Mouse (Mus musculus) limb, embryonic 15.5 days (tissue): Measurements from ENCODE around the gene Rimkla. TPM values are rescaled to one million over a fixed set of nuclear protein-coding genes. Genes with fewer than 3 reads are reported as not detected.

ENCODE experiments used
- ATAC-seq: fragments of 200-750 bp; cut with Nextera tagmentation; 2 replicates; pipeline ENCODE4 v1.8.0; 2017; ENCODE audit warnings: low read depth, moderate TSS enrichment; ENCODE audit not compliant: insufficient number of reproducible peaks, low FRiP score, low TSS enrichment
- H3K27ac ChIP-seq: fragments of 300-500 bp; sonication (generic); 2 replicates; pipeline ENCODE4 v1.5.1; 2015; ENCODE audit warnings: moderate library complexity, mild to moderate bottlenecking, inconsistent platforms
- H3K27me3 ChIP-seq: fragments of 300-500 bp; sonication (generic); 2 replicates; pipeline ENCODE4 v1.6.1; 2015; ENCODE audit warnings: inconsistent platforms
- H3K36me3 ChIP-seq: fragments of 300-500 bp; sonication (generic); 2 replicates; pipeline ENCODE4 v1.6.1; 2015; ENCODE audit warnings: inconsistent platforms
- H3K4me1 ChIP-seq: fragments of 300-500 bp; sonication (generic); 2 replicates; pipeline ENCODE4 v1.6.1; 2015; ENCODE audit warnings: inconsistent platforms
- H3K4me2 ChIP-seq: fragments of 300-500 bp; sonication (generic); 2 replicates; pipeline ENCODE4 v1.6.1; 2015; ENCODE audit warnings: mild to moderate bottlenecking, inconsistent platforms
- H3K4me3 ChIP-seq: fragments of 300-500 bp; sonication (generic); 2 replicates; pipeline ENCODE4 v1.5.1; 2015; ENCODE audit warnings: mild to moderate bottlenecking, inconsistent platforms
- H3K9ac ChIP-seq: fragments of 300-500 bp; sonication (generic); 2 replicates; pipeline ENCODE4 v1.6.1; 2015; ENCODE audit warnings: inconsistent platforms
- H3K9me3 ChIP-seq: fragments of 300-500 bp; sonication (generic); 2 replicates; pipeline ENCODE4 v1.6.1; 2016; ENCODE audit warnings: inconsistent platforms
- WGBS: fragments of 180-500 bp; shearing (Covaris S2); methylation state at CpG from one replicate; pipeline ENCODE4 v1.1.7; 2015; 5-methylcytosine and 5-hydroxymethylcytosine counted together
- polyA plus RNA-seq: library from polyadenylated mRNA; unstranded; fragments of >200 nt; fragmentation: Nextera tagmentation; extraction: Ambion mirVana; gene quantifications from 2 replicates; pipeline ENCODE4 v1.2.1, GENCODE M21; 2015

Rimkla gene
- polyA plus RNA-seq, 1 experiment from 2014 or later: 0.56 TPM

DNA sequence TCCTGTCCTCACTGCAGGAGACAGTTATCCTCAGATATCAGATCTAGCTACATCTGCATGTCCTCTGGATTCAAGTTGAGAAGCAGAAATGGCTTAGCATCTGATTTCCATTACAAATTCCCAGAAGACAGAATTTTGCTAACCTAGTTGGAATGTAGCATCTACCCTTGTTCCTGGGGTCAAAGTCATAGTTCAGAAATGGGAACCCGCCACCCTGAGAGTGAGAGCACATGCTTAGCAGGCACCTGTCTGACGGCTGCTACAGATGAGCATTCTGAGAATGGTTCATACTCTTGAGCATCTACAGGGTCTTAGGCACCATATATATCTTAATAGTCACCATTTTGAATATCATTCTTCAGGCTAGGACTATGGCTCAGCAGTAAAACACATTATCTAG lies 54.5 kb downstream of the Rimkla start:
- Histone ChIP-seq H3K9me3 (no peaks in the 10 kb centered on the region), H3K9ac (no peak overlapping the region), H3K27ac (no peak overlapping the region), H3K27me3 (no peaks in the 10 kb centered on the region), H3K4me2 (no peak overlapping the region), H3K4me3 (no peak overlapping the region), H3K4me1 (peaks cover 5% of the 10 kb centered on the region; the same call in 1 of the 2 replicates), H3K36me3 (no peaks in the 10 kb centered on the region)
- no peak for ATAC-seq
- WGBS: 69% methylated on average over 2 of the region's 2 CpGs

DNA sequence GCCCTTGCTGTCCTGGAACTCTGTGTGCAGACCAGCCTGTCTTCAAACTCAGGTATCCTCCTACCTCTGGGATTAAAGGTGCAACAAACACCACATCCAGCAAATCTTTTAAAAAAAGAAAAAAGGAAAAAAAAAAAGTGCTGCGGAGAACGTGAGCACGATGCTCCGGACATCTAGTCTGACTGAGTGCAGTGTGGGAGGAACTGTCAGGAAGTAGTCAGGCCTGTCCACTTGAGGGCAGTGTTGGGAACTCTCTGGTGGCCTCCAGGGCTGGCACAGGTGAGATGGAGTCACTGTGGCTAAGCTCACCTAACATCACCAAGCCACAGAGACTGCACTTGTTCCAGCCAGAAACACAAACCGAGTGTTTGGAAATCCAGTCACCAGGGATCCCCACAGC lies 61.8 kb downstream of the Rimkla start:
- no peak for ATAC-seq
- H3K4me2 ChIP-seq: no peak overlapping the region
- H3K9me3 ChIP-seq: no peaks in the 10 kb centered on the region
- H3K36me3 ChIP-seq: no peaks in the 10 kb centered on the region
- 33% methylated on average over 5 of the region's 5 CpGs for WGBS
- no peak overlapping the region for H3K4me3 ChIP-seq
- H3K9ac ChIP-seq: no peak overlapping the region
- H3K27ac ChIP-seq: no peak overlapping the region
- H3K4me1 ChIP-seq: no peaks in the 10 kb centered on the region
- no peaks in the 10 kb centered on the region for H3K27me3 ChIP-seq

DNA sequence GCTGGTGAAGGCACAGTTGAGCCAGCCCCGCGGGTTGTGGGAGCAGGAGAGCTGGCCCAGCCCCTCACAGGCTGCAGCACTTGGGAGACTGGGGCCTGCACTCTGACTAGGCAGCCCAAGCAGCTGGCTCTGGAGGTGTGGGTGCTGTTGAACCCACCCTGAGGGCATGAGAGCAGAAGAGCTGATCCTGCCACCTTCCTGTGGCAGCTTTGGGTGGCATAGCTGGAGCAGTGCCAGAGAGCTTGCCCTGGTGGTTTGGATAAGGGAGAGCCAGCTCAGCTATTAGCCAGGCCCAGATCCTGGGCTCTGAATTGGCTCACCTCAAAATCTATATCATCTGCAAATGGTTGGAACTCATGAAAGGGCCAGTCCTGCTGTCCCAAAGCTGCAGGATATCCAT lies 64.7 kb downstream of the Rimkla start:
- H3K27ac ChIP-seq: no peak overlapping the region
- no peak overlapping the region for H3K4me2 ChIP-seq
- ATAC-seq: no peak
- H3K36me3 ChIP-seq: no peaks in the 10 kb centered on the region
- H3K4me1 ChIP-seq: peaks cover 10% of the 10 kb centered on the region
- H3K27me3 ChIP-seq: no peaks in the 10 kb centered on the region
- no peaks in the 10 kb centered on the region for H3K9me3 ChIP-seq
- no peak overlapping the region for H3K9ac ChIP-seq
- WGBS: 35% methylated on average over 2 of the region's 2 CpGs
- no peak overlapping the region for H3K4me3 ChIP-seq

DNA sequence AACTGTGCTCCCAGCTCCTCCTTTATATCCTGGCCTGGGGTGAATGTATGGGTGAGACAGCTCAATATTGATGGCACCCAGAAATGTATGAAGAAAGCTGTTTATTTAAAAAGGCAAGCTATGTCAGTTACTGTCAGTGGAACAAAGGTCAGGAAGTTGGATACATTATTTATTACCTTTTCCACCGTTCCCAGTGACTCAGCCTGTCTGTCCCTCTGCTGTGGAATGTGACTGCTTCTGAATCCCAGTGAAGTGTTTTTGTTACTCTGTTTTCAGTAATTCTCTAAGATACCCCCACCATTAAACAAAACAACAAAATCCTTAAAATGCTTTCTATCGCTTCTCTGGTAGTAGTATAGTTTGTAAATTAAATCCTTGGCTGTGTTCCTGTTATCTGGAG lies 66.8 kb downstream of the Rimkla start:
- Histone ChIP-seq H3K9ac (no peak overlapping the region), H3K4me3 (no peak overlapping the region), H3K27me3 (no peaks in the 10 kb centered on the region), H3K9me3 (no peaks in the 10 kb centered on the region), H3K4me2 (no peak overlapping the region), H3K4me1 (peaks cover 21% of the 10 kb centered on the region), H3K36me3 (no peaks in the 10 kb centered on the region), H3K27ac (no peak overlapping the region)
- ATAC-seq: no peak
- 38% methylated on average over 2 of the region's 2 CpGs for WGBS

- H3K4me1 ChIP-seq: peaks cover 21% of the 10 kb centered on the region
- no peaks in the 10 kb centered on the region for H3K27me3 ChIP-seq
- H3K9ac ChIP-seq: no peak overlapping the region
- H3K27ac ChIP-seq: no peak overlapping the region
- 86% methylated on average over 2 of the region's 2 CpGs for WGBS
- no peak for ATAC-seq
- H3K36me3 ChIP-seq: no peaks in the 10 kb centered on the region
- H3K4me3 ChIP-seq: no peak overlapping the region
- no peaks in the 10 kb centered on the region for H3K9me3 ChIP-seq
- H3K4me2 ChIP-seq: no peak overlapping the region
Measured at GRCm38 (mm10) chr4:119425077-119425476, 67.4 kb downstream of the Rimkla start.

DNA sequence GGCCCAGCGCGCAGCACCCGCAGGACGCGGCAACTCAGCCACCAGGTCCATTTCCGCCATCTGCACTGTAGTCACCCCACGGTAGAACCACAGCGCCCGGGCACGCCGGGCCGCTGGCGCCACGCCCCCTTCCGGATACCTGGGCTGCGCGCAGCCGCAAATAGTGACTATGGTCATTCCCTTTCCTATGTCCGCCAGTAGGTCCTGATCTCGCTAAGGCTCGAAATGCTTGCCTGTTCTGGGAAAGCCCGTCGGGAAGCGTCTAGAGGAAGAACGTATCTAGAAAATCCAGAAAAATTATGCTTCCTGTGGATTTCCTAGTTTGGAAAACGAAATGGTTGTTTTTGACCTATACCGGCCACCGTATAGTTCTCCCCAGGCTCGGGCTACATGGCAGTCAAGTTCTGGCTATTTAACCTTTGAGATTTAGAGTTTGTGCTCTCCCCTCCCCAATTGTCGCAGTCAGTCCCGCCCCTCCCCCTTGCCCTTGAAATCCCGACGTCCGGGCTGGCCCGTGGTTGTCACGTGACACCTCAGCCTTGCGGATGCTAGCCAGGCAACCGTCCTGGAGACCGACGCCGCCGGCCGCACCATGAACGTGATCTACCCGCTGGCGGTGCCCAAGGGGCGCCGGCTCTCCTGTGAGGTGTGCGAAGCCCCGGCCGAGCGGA lies 70.0 kb downstream of the Rimkla start, which contains the start of the genes Ppcs and Zmynd12:
TSS of gene Ppcs (minus strand) at position 127 of the 671 bp plus-strand sequence.
TSS of gene Zmynd12 (plus strand) at position 521 of the 671 bp plus-strand sequence.
- Histone ChIP-seq H3K36me3 (peaks cover 11% of the 10 kb centered on the region; the same call in 1 of the 2 replicates), H3K4me2 (peak within 1 kb of the TSS; percentile 84), H3K4me1 (peaks cover 21% of the 10 kb centered on the region), H3K27ac (peak within 1 kb of the TSS; percentile 92), H3K27me3 (no peaks in the 10 kb centered on the region), H3K9ac (peak within 1 kb of the TSS; percentile 68), H3K9me3 (no peaks in the 10 kb centered on the region), H3K4me3 (peak within 1 kb of the TSS; percentile 68)
- peak; percentile 88 for ATAC-seq
- under 1% methylated on average over 52 of the region's 52 CpGs for WGBS

GRCm38 (mm10) chr4:119421921-119422293 lies 70.5 kb downstream of the Rimkla start:
- peak overlapping the region; percentile 84 for H3K4me2 ChIP-seq
- peaks cover 21% of the 10 kb centered on the region for H3K4me1 ChIP-seq
- peak overlapping the region; percentile 68 for H3K4me3 ChIP-seq
- no peak for ATAC-seq
- H3K36me3 ChIP-seq: peaks cover 11% of the 10 kb centered on the region; the same call in 1 of the 2 replicates
- H3K27ac ChIP-seq: peak overlapping the region; percentile 92
- no peaks in the 10 kb centered on the region for H3K27me3 ChIP-seq
- WGBS: under 1% methylated on average over 31 of the region's 31 CpGs
- H3K9ac ChIP-seq: peak overlapping the region; percentile 68
- H3K9me3 ChIP-seq: no peaks in the 10 kb centered on the region

- H3K27ac ChIP-seq: no peak overlapping the region
- no peak for ATAC-seq
- no peaks in the 10 kb centered on the region for H3K9me3 ChIP-seq
- H3K36me3 ChIP-seq: peaks cover 11% of the 10 kb centered on the region; the same call in 1 of the 2 replicates
- H3K4me3 ChIP-seq: peak overlapping the region; percentile 68
- no peaks in the 10 kb centered on the region for H3K27me3 ChIP-seq
- whole genome bisulfite sequencing: 57% methylated on average over 3 of the region's 3 CpGs
- H3K9ac ChIP-seq: no peak overlapping the region
- peak overlapping the region; percentile 84 for H3K4me2 ChIP-seq
- peaks cover 21% of the 10 kb centered on the region for H3K4me1 ChIP-seq
Measured at GRCm38 (mm10) chr4:119421191-119421590, 71.2 kb downstream of the Rimkla start.

DNA sequence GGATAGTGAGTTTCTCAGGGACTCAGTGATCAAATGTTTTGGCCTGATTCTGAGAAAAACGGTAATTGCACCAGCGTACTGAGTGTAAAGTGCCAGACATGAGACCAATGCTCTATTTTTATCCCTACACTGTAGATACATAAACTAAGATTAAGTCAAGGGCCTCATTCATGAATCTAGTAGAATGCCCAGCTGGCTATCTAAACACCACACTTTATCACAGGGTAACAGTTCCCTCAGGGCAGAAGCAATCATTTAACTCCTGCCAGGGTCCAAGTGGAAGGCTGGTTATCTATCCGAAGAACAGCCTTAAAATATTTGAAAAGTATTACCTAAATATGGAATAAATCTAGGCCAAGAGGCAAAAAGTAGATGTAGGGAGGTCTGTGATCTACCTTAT lies 74.5 kb downstream of the Rimkla start:
- Histone ChIP-seq H3K36me3 (peaks cover 11% of the 10 kb centered on the region; the same call in 1 of the 2 replicates), H3K9ac (no peak overlapping the region), H3K27ac (no peak overlapping the region), H3K9me3 (no peaks in the 10 kb centered on the region), H3K4me2 (no peak overlapping the region), H3K4me3 (no peak overlapping the region), H3K4me1 (peaks cover 20% of the 10 kb centered on the region), H3K27me3 (no peaks in the 10 kb centered on the region)
- no peak for ATAC-seq
- WGBS: 91% methylated on average over 3 of the region's 3 CpGs

GRCm38 (mm10) chr4:119417270-119417669 lies 75.2 kb downstream of the Rimkla start:
- Histone ChIP-seq H3K27me3 (no peaks in the 10 kb centered on the region), H3K36me3 (peaks cover 11% of the 10 kb centered on the region; the same call in 1 of the 2 replicates), H3K4me3 (no peak overlapping the region), H3K4me1 (peaks cover 23% of the 10 kb centered on the region), H3K27ac (no peak overlapping the region), H3K4me2 (no peak overlapping the region), H3K9me3 (no peaks in the 10 kb centered on the region), H3K9ac (no peak overlapping the region)
- ATAC-seq: no peak
- WGBS: 75% methylated on average over 3 of the region's 3 CpGs
